Mouse (Mus musculus) megakaryocyte progenitor cell, adult 5-6 weeks (primary cell): Measurements from ENCODE around the gene Cdkl5. TPM values are rescaled to one million over a fixed set of nuclear protein-coding genes. Genes with fewer than 3 reads are reported as not detected.
"Not testable (repeated sequence)": the region's sequence is repeated elsewhere in the genome, so short reads cannot be mapped to it uniquely, and the experiment has no call there.

Source experiments
- ATAC-seq: replicated peaks from 2 replicates; pipeline ENCODE4 v1.8.0; 2016; ENCODE audit warnings: mild to moderate bottlenecking, moderate TSS enrichment, inconsistent platforms; ENCODE audit not compliant: poor library complexity
- total RNA-seq, 2 experiments: library from RNA; stranded (forward) in 1 of 2; stranded (reverse) in 1 of 2; fragments of 157-497, 149-512 nt in 1 of 2; fragments of 200-1000 nt in 1 of 2; gene quantifications; 2 replicates each; pipeline versions ENCODE4 v1.2.3 to v1.2.4; 2015 to 2017

Gene Cdkl5
- total RNA-seq, 2 experiments from 2014 or later: 0.83 to 1.9 TPM

DNA sequence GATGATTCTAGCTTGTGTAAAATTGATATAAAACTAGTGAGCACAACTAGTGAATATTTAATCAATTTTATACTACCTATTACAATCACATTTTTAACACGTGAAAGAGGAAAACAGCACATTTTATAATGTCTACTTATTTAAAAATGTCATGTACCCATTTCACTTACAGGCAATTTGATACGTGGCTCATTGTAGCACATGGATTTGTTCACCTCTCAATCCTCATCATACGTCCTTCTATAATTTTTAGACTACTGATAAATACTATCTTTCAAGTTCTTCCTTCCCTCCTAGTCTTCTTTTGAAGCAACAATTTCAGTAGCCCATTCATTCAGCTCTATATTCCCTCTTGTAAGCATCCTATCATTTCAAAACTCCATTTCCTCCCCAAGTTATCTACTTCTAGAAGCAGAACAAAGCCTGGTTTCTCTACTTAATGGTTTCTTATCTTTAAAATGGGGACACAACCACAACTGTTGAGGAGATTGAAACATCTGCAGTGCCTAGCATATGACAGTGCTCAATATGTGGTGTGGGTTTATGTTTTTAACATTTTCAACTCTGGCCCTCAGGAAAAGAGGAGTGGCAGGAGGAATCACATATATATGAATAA lies 75.4 kb downstream of the Cdkl5 start:
- peak; percentile 60 for ATAC-seq

DNA sequence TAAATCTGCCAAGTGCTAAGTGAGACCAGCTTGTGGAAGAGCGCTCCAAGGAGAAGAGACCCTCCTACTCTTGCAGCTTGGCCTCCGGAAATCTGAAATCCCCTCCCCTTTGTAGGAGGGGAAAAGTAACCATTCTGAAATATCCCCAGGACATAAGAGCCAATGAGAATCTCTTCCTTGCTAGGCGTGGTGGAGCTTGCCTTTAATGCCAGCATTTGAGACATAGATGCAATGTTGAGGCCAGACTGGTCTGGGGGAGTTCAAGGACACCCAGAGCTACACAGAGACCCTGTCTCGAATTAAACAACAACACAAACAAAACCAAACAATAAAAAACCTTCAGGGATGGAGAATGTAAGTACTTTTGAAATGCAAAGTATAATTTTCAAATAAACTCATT lies 87.6 kb downstream of the Cdkl5 start, which contains the start of gene Gja6:
Gja6 (minus strand) TSS at position 101 of the 400 bp plus-strand sequence.
- no peak for ATAC-seq

DNA sequence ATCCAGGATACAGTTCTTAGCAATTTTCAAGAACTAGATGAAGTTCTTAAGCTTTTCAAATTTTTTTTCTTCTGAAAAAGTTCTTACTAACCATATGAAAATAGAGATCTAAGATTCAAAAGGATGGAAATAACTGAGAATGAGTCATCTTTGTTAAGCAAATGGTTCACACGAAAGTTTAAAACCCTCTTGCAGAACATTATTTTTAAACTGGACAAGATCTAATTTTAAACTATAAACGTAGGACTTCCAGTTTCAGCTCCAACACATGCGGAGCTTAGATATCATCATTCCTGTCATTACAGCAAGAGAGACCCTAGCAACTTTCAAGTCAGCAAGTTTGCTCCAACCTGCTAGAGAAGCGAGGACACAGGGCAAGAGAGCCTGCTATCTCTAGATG lies 88.0 kb downstream of the Cdkl5 start:
- no peak for ATAC-seq

DNA sequence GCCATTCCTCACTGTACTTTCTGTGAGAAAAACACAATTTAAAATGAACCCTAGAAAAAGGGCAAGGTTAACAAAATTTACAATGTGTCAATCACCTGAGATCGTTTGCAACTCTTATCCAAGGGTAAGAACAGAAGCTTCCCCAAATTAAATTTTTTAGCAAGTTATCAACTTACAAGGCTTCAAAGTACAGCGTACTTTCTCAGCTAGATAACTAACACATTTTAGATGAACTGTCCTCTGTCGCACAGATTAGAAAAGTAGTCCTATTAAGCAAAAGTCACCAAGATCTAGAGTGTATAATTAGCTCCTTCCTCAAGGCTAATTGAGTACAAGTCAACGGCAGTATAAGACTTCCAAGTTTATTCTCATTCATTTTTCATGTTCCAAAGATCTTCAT lies 88.6 kb downstream of the Cdkl5 start:
- peak; percentile 27; the same call in 1 of the 2 replicates for ATAC-seq

DNA sequence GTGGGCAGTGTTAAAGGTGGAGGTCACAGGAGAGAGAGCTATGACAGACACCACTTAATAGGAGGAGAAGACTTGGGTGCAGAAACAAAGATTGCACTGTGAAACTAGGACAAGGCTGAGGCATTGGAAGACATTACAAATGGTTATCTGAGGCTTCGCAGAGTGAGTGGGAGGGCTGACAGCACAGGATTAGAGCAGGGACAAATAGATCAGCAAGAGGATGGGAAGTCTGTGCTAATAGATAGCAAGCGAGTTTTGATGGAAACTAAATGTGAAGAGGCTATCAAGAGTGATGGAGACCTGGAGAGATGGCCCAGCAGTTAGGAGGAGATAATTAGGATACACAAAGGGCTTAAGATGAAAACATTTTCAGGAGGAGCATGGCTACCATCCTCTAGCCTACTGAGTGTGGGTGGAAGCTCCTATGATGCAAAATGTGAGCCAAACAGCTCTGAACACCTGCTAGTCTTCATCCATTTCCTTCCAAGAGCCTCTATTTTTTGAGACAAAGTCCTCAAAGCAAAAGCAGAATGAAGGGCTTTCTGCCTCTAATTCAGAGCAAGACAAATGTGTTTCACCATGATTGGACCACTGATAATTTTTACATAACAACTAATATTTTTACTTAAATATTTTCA lies 89.3 kb downstream of the Cdkl5 start:
- peak; percentile 98 for ATAC-seq

DNA sequence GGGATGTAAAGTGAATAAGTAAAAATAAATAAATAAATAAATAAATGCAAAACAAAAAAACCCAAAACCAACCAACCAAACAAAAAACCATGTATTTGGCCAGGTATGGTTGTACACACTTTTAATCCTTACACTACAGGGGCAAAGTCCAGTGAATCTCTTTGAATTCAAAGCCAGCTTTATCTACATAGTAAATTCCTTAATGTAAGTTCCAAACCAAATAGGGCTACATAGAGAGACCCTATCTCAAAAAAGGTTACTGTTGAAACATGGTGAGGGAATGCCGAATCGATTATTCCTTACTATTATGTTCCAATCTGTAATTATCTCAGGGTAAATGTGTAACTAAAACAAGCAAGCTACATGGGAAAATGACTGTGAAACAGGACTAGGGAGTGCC lies 93.4 kb downstream of the Cdkl5 start:
- no peak for ATAC-seq

DNA sequence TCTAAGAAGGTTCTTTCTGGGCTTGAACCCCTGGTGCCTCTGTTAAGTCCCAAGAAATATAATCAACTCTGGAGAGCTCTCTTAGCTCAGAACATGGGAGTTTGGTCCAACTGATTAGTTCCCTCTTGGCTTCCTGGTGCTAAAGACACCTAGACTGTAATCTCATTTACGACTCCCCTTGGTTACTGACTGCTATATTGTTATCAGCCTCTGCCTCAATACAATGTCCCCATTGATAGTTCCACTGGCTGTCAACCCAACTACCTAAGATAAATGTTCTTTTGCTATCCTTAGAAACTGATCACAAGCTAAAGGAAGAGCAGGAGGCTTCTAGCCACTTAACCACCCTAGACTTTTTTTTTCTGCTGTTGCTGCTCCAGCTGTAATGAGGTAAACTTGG lies 102.4 kb downstream of the Cdkl5 start:
- ATAC-seq: peak; percentile 48

DNA sequence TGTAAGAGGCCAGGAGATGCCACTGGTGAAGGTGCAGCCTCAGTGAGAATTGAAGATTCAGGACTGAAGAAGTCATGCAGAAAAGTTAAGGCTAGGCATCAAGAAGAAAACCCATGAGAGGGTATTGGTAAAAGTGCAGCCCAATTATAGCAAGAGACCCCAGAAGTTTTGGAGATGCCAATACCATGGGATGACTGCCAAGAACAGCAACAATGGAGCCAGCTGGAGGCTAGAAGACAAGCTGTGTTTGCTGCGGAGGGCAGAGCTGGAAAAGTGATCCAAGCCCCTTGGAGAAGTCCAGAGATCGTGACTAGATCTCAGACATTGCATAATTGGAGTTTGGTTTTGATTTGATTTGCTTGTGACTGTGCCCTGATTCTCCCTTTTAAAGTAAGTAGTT lies 108.2 kb downstream of the Cdkl5 start:
- no peak for ATAC-seq

DNA sequence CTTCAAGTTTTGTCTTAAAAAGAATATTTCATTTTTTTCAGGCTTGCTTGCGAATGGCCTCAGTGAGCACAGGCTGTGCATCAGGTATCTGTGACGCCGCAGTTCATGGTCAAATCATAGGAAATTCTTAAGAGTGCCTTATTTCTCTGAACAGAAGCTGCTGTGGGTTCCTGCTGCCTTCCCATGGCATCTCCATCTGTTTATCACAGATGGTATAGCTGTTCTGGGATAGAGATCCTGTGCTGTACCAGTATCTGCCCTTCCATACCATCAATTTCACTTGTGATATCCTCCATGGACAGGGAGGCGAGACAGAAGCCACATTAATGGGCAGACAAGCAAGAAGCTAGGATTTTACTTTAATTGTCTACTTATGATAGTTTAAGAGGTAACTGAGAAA lies 127.9 kb downstream of the Cdkl5 start:
- no peak for ATAC-seq

DNA sequence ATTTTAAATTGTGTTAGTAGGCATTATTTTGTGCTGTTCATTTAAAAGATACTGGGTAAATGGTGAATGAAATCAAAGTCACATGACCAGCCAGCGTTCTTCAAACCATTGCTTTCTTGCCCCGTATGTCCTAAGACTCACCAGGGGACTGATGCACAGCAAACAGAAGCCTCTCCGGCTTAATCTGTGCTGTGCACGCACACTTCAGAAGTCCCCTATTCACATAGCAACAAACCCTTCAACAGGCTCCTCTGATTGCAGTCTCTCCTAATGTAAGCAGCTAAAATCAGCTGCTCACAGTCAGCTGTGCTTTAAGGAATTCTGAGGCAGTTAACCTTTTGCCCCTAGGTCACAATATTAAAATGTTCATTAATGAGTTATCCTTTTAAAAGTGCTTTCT lies 129.5 kb downstream of the Cdkl5 start:
- no peak for ATAC-seq

DNA sequence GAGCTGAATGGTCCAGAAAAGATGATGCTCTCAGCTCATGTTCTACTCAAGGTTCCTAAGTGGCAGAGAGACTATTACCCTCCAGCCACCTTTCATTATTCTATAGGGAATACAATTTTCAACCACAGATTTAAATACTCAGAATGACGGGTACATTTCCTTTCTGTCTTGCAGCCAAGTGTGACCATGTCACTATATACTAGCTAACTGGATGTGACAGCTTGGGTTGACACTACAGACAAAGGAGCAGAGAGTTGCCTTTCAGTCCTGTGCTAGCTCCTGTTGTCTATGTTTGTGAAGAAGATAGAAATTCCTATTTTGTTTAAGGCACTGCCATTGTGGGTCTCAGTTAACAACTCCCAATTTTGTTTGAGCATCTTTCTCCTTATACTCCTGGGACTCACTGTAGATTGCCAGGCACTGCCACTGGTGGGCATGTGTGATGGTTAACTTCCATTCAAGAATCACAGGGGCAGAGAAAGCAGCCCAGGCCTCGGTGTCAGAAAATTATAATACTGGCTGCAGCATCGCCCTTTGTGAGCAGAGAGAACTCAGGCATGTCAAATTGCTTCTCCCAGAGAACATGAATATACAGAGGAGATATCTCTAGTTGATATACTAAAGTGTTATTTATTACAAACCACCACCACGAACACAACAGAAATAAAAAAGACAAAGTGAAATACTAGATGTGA lies 130.7 kb downstream of the Cdkl5 start:
- ATAC-seq: no peak

DNA sequence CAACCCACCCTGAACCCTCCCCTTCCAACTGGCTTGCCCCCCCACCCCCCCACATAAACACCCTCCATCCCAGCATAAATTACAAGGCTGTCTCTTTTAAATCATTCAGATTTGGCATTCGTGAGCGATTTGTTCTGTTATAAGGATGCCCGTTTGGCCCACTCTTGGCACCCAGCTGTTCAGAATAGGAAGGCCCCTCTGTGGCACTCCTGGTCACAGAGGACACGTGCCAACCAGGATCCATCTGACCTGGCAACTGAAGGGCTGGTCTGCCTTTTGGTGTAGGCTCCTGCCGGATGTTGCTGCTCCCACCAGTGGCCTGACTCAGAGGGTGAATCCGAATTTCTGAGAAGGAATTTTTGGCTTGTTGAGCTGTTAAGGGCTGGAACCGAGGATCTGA lies 186.3 kb downstream of the Cdkl5 start:
- no peak for ATAC-seq

DNA sequence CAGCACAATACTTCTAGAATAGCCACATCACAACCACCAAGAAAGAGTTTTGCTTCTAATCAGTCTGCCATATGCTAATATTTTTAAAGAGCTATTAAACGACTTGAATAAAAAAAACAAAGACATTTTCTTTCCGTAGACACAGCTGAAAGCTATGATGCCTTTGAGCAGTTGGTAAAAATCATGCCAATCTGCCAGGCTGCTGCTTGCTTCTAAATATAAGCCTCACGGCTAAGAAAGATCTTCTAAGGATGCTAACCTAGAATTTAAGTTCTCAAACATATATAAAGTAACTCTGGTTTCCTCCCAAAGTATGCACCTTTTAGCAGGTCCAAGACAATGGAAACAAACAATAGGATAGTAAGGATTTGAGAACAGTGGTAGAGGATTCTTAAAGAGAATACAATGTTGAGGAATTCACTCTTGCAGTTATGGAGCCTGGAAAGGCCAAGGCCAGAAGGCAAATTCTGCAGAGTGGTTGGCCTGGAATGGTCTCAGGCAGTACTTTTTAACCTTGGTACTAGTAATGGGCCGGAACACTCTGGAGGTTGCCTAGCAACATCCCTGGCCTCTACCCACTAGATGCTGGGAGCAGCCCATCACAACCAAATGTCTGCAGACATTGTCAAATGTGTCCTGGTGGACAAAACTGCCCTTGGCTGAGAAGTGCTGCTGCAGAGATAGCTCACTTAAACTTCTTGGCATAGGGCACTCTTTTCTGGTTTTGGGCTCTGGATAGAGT lies 189.9 kb downstream of the Cdkl5 start:
- ATAC-seq: no peak

DNA sequence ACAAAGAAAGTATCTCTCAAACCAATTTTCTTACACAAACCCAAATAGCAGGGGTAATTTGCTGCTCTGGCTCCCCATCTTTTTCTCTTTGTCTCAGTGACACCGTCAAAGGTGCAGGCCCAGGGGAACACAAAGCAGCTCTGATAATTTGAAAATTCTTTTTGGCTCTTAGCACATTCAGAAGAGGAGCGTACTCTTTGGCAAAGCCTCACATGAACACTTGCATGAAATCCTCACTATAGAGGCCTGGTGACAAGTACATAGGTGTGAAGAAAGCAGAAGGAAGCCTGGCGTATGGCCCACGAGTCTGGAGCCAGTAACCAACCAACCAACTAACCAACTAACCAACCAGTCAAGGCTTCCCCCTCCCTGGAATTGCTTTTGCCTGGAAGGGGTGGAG lies 199.6 kb downstream of the Cdkl5 start:
- ATAC-seq: no peak

DNA sequence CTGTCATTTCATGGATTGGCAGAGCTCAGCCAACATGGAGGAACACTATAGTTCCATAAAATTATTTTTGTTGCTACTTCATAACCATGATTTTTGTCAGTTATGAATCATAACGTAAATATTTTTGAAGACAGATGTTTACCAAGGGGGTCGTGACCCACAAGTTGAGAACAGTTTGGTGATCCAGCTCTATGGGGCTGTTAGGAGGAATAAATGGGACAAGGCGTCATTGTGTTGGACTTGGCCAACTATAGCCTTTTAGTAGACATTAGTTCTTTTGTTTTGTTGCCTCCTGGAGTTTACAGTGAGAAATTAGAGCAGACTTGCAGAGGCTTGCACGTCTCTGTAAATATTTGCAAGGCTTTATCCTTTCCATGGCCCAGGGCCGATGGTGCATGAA lies 212.2 kb downstream of the Cdkl5 start:
- ATAC-seq: no peak

DNA sequence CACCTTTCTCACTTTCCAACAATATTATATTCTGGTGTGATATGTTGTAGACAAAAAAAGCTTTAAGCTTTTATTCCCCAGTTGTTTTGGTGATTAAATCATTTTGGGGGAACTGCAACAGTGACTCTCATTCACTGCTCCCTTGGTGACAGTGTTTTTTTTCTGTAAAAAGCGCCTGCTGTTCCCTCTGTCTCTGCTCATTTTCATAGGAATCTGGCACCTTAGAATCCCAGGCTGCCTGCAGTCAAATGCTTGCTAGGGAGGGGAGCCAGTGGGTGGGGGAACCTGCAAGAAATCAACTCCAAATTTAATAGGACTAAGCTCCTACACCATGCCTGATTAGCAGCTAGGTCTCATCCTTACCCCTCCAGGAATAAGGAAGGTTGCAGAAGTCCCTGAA lies 221.5 kb downstream of the Cdkl5 start:
- no peak for ATAC-seq

DNA sequence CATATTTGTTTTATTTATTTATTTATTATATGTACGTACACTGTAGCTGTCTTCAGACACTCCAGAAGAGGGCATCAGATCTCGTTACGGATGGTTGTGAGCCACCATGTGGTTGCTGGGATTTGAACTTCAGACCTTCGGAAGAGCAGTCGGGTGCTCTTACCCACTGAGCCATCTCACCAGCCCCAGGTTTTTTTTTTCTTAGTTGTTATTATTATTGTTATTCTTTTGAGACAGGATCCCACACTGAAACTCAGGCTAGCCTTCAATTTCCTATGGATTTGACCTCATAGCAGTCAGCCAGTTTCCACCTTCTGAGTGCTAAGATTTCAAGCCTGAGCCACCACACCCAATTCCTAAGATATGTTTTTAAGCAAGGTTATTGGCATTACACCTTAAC lies 224.9 kb downstream of the Cdkl5 start:
- ATAC-seq: not testable (repeated sequence)

DNA sequence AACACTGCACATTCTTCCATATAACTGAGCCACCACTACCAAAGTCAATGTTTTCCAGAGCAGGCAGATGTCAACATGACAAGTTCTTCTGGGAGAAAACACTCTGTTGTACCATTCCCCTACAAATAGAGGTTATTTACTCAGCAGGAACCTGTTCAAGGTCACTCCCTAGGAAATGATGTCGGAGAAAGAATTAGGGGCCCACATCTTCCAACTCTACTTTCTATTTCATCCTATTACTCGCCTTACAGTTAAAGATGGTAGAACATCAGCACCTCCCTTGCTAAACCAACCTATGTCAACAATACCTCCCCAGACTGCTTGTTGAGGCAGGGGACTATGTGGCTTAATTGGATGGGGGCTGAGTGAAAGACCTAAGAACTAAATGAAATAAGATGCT lies 226.8 kb downstream of the Cdkl5 start, which contains the start of gene Rs1:
Rs1 (plus strand) TSS at position 301 of the 400 bp plus-strand sequence.
- no peak for ATAC-seq

DNA sequence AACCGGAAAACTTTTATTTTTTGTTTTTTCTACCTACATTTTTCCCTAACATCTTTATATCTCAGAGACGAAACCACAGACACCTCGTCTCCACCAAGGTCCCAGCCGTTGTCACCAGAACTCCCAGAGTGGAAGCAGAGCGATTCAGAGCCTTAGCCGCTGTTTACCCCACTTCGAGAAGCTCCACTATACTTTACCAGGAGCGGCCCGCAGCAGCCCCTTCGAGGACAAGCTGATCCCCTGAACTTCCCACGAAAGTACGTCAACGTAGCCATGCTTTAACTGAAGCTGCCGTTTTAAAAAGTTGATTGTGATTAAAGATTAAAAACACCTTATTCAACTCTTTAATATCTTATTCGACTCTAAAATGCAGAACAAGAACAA lies 228.3 kb downstream of the Cdkl5 start:
- peak; percentile 72 for ATAC-seq

DNA sequence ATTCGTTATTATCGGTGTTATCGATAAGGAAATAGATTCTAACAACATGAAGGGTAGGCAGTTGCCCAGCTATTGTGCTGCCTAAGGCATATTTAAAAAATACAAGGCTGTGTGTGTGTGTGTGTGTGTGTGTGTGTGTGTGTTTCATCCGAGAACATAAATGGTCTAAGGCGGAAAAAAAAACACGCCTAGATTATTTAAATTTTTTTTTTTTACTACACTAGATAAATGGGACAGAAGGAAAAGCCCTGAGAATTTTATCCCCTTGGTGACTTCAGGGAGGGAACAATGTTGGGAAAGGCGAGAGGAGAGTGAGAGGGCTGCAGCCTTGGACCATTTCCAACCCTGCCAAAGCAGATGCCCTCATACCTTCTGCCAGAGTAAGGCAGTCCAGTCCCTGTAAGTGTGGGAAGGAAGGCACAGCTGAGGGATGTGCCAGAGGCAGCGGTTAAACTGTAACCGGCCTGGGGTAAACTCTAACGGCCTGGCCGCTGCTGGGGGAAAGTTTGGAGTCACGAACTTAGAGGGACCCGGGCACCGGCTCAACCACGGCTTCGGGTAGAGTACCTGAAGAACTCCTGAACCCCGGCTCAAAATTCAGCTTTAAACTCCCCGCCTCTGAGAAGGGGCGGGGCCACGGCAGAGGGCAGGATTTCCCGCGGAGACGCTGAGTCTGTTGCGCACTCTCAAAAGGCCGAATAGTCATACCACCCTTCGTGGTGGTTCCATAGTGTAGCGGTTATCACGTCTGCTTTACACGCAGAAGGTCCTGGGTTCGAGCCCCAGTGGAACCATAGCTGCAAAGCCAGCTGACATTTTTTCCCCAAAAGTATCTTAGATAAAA lies 228.9 kb downstream of the Cdkl5 start:
- ATAC-seq: peak; percentile 96

DNA sequence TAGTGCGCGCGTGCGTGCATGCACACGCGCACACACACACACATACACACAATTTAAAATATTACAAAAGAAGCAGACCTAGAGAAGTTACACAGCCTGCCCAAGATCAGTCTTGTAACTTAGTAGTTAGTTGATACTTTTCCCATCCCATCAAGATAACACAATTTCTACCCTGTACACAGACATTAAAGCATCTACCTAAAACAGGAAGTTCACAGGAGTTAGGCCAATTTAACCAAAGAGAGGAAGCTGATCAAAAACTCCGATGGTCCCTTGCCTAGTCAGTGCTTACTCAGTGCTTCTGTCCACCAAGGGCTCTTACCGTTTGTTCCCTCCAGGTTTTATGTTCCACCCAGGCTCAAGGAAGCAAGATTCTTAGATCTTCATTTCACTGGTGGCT lies 243.7 kb downstream of the Cdkl5 start:
- peak; percentile 34; the same call in 1 of the 2 replicates for ATAC-seq
